Mouse (Mus musculus) kidney, postnatal 4 days (tissue): ENCODE measurements around the gene Serpinc1.
"Not testable (repeated sequence)": the region's sequence is repeated elsewhere in the genome, so short reads cannot be mapped to it uniquely, and the experiment has no call there.

ENCODE experiments used
- DNase-seq, 2 experiments: peaks; one replicate each; pipeline ENCODE4 v3.0.0; 2021; ENCODE audit warnings: mixed read lengths in 2 of 2

Gene Serpinc1

DNA sequence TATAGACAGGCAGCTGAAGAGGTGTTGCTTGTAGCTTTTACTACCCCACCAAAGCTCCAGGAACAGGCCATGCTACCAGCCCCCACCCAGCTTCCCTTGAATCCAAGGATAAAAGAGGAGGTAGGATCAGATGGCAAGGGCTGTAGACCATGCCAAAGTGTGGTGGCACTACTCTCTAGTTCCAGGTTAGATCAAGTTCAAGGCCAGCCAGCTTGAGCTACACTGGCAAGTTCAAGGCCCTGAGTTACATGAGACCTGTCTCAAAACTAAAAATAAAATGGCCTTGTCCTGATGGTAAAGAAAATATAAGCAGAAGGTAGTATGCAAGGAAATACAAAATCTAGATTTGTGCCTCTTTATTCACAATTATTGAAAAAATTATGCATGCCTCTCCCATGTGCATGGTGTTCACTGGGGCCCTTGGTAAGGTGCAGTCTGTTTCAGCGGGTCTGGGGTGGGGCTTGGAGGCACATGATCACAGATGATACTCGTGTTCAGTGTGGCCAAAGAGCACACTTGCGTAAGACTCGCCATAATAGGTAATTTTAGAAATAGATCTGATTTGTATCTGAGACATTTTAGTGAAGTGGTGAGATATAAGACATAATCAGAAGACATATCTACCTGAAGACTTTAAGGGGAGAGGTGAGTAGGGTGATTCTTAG, at the start of gene Serpinc1:
Gene Serpinc1, plus strand, starts transcription at position 515 of the 665 bp plus-strand sequence.
- DNase-seq: no peak

DNA sequence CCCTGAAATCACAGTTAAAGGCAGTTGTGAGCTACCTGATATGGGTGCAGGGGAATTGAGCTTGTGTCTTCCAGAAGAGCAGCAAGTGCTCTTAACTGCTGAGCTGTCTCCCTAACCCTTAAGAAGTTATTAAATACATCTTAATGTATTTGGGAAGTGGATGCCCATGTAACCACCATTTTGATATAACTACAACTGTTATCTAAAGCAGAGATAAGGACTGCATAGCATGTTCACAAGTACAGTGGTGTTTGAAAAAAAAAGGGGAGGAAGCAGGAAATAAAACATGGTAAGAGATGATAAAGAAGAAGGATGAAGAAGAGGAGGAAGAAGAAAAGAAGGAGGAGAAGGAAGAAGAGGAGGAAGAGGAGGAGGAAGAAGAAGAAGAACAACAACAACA, 47.1 kb upstream of the Serpinc1 start:
- DNase-seq: no peak

DNA sequence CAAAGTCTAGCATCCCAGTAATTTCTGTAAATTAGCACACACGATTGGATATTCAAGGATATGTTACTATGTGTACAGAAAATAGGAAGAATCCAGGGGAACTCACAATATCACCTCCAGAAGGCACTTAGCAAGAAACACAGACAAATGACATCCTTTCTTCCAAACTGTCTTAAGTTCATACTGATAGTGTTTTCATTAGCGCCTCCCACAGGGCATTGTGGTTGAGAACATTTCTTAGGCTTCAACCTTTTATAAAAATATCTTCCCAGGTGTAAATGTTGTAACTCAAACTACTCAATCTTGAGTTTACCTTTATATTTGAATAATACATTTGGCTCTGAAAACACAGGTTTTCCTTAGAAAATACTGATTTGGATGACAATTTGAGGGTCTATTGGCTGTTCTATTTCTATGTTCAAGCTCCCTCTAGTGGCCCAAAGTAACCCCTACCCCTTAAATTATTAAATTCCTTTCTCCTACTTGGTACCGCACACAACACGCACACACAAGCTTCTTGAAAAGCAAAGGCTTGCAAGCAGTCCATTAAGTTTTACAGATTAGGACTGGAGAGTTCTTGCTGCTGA, 44.4 kb upstream of the Serpinc1 start:
- DNase-seq: peak in 1 of 2 experiments; percentile 19

DNA sequence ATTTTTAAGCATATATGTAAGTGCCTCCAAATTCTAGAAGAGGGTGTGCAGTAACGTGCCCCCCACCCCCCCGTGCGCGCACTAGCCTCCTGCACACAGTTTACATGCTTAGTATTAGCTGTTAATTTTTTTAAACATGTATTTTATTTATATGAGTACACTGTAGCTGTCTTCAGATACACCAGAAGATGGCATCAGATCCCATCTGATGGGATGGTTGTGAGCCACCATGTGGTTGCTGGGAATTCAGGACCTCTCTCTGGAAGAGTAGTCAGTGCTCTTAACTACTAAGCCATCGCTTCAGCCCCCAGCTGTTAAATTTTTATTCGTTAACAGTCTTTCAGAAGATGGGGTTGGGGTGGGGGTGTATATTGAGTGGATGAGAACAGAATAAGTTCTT, 42.8 kb upstream of the Serpinc1 start:
- peak in 1 of 2 experiments; percentile 18 for DNase-seq

DNA sequence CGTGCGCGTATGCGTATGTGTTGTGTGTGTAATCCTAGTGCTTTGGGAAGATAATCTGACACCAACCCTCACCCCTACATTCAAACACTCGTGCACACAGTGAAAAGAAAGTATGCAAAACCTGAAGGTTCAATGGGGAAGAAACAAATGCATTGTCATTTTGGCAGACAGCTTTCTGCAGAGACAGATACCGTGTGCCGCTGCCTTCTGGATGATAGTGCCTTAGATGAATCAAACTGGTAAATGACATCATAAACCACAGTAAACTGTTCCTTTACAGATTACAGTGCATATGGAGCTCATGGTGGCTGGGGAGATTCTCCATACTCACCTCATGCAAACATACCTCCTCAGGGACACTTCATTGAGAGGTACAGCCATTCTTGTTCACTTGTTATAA, 15.2 kb upstream of the Serpinc1 start:
- DNase-seq: no peak

DNA sequence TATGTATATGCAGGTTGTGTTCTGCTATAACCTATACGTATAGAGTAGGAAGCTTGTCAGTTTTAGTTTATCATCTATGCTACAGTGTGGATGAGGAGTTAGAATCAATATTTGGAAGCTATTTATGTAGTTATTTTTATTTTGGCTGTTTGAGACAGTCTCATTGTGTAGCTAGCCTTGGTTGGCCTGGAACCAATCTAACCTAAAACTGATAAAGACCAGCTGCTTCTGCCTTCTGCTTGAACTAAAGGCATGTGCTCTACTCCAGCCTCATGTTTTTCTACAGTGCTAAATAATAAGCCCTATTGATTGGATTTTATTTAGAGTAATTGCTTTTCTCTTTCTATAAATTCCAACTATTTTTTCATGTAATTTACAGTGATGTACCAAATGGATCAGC, 11.1 kb upstream of the Serpinc1 start:
- DNase-seq: peak; percentile 30 to 46

DNA sequence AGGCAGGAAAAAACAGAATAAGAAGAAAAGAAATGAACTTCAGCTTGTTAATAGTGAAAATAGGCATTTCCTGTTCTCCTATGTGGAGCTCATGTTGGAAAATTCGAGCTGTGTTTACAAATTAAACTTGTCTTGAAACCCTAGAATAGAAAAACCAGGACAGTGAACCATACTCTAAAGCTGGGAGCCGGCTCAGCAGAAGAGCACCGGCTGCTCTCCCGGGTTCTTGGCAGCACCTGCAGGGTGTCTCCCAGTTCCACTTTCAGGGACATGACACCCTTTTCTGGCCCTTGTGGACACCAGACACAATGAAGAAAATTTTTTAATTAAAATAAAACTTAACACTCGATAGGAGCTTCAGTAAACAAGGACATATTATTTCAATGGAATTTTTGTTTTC, 9.7 kb upstream of the Serpinc1 start:
- no peak for DNase-seq

DNA sequence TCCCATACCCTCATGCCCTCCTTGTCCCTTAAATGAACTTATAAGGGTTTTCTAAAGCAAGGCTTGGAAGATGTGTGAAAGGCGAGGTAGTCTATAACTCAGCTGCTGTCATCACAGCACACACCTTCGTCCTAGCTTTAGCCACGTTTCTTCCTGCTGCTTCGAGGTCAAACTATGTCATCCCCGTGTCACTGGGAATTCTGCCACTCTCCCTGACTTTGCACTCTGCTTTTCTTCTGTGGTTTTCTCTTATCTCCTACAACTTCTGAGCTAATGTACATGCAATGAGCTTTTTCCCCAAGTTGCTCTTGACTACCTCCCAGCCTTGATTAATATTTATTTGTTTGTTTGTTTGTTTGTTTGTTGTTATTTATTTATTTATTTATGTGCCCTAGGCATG, 1.6 kb downstream of the Serpinc1 start:
- no peak for DNase-seq

DNA sequence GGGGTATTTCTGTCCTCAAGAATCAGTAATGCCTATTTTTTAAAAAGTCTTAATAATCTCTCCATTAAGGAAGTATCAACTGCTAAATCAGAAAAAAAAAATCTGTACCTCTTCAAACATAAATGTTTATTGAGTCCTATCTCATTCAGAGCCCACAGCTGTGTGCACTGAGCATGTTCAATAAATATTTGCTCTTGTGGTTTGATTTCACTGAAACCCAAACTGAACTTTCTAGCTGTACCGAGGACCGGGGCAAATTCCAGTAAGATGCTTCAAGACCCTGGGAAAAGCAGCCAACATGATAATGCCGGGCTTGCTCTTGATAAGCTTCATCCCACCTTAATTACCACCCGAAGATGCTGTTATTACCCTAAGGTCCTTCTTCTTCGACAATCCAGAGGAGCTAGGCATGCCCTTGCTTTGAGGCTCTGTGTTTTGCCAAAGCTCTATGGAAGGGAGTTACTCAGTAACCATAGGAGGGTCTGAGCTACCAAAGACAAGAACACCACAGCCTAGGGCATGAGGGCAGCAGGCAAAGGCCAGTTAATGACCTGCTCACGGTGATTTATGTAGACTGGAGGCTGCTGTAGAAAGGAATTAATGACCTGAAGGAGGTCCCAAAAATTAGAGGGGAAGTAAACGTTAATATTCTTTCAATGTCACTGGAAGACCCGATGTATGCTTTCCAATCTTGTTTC, 2.3 kb downstream of the Serpinc1 start:
- peak in 1 of 2 experiments; percentile 11 for DNase-seq

DNA sequence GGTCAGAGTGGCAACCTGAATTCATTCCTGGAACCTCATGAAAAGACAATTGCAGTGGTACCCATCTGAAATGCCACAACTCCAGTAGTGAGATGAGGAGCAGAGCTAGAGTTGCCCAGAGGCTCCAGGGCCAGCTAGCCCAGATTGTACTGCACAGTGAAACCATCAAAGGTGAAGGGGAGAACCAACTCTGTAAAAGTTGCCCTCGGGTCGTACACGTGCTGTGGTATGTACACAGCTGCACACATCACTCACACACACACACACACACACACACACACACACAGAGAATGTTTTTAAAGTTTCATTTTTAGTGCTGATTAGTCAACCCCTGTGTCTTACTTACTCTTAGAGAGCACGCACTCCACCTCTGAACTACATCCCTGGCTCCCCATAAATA, 3.0 kb downstream of the Serpinc1 start:
- DNase-seq: no peak

DNA sequence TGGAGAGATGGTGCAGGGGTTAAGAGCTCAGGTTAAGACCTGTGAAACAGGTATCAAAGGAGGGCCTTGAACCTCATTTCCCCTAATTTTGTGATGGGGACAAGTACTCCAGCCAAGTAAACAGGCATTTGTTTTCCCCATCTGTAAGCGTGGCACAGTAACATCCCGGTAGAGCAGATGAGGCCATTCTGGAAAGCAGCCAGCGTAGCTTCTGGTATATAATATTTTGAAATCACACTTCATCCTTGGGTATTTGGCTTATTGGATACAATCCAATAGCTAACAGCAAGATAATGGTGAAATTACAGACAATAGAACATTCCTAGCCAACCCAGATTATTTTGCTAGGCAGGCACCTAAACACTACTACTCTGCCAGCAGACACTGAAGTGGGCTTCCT, 4.5 kb downstream of the Serpinc1 start:
- DNase-seq: no peak

DNA sequence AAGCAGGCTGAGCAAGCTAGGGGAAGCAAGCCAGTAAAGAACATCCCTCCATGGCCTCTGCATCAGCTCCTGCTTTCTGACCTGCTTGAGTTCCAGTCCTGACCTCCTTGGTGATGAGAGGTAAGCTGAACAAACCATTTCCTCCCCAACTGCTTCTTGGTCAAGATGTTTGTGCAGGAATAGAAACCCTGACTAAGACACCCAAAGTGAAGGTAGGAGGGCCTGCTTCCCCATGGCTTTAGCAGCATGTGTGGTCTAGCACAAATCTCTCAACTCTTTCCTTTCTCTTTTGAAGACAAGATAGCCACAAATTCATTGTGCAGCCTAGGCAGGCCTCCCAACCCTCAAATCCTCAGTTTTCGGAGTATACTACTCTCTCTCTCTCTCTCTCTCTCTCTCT, 6.3 kb downstream of the Serpinc1 start:
- DNase-seq: not testable (repeated sequence)

DNA sequence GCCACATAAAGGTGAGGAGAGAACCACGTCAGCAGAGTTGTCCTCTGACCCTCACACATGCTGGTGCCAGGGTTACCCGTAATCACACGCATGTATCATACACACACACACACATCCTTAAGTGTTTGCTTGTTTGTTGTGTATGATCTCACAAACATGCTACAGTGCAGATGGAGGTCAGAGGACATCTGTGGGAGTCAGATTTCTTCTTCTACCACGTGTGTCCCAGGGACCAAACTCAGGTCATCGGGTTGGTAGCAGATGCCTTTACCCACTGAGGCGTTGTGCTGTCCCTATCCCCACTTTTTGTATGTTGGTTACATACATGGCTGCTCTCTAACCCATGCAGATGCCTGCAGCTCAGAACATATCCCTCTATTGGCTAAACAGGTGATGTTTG, 7.1 kb downstream of the Serpinc1 start:
- no peak for DNase-seq

DNA sequence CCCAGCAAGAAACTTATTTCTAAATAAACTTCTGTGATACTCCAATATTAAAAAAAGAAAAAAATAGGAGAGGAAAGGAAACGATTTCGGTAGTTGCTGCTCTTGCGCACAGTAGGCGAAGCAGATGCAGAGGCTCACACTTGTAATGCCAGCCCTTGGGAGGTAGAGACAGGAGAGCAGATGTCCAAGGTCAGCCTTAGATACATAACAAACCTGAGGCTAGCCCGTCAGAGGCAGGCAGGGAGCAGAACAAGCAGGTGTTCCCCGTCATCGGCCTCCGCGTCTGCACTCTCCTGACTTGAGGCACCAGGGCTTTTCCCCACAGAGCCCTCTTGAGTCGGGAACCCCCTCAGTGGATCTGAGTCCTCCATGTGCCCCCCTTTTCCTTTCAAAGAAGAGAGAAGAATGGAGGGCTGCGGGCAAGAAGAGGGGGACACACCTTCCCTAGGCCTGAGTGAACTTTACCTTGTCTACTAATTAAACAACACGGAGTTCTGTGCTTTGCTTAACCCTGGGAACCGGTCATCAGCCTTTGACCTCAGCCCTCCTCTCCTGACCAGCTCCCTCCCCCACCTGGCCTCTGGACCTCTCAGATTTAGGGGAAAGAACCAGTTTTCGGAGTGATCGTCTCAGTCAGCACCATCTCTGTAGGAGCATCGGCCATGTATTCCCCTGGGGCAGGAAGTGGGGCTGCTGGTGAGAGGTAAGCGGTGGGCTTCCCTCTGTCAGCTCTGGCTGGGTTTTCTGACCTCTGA, 8.7 kb downstream of the Serpinc1 start:
- no peak for DNase-seq

DNA sequence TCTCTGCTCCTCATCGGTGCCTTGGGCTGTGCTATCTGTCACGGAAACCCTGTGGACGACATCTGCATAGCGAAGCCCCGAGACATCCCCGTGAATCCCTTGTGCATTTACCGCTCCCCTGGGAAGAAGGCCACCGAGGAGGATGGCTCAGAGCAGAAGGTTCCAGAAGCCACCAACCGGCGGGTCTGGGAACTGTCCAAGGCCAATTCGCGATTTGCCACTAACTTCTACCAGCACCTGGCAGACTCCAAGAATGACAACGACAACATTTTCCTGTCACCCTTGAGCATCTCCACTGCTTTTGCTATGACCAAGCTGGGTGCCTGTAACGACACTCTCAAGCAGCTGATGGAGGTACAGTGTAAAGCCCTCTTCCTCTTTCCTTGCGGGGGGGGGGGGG, 11.0 kb downstream of the Serpinc1 start:
- no peak for DNase-seq

DNA sequence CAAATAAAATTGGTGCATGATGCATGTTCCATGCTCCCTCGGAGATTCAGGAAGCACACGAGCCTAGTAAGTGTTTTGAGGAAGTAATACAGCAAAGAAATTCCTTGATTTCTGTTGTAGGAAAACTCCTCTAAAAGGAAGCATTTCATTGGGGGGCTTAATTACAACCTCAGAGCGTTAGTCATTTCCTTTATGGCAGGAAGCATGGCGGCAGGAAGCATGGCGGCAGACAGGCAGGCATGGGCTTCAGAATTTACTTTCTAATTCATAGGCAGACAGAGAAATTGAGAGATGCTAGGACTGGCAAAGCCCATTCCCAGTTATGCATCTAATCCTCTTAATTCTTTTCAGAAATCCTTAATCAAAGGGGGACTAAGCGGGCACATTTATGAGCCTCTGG, 15.5 kb downstream of the Serpinc1 start:
- no peak for DNase-seq

DNA sequence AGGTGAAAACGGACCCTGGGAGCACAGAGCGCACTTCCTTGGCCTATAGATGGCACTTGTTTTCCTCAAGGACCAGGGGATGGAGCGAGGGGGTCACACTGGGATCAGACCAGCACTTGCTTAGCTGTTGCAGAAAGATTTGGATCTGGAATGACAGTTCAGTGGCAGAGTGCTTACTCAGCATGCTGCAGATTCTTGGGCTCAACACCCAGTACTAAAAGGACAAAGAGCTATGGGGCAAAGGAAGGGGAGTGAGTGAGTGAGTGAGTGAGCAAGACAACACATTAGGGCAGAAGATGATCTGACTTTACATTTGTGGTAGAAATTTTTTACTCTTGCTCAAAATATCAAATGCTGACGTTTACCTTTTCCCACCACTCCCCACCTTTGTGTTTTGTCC, 26.6 kb downstream of the Serpinc1 start:
- no peak for DNase-seq

DNA sequence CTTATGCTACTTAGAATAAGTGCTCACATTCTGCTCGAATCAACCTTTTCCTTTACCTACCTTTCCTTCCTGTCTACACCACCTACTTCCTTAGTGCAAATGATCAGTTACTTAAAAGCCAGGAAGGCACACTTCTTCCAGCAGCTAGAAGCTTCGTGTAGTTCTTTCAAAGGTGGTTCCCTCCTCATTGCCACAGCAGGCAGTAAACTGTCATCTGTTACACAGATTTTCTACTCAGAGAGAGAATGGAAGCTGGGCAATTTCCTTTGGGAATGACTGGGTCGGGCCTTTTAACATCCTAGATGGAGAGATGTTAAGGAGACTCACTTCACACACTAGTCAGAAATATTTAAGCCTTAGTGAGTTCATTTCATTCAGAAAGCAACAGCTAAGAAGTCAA, 27.1 kb downstream of the Serpinc1 start:
- no peak for DNase-seq

DNA sequence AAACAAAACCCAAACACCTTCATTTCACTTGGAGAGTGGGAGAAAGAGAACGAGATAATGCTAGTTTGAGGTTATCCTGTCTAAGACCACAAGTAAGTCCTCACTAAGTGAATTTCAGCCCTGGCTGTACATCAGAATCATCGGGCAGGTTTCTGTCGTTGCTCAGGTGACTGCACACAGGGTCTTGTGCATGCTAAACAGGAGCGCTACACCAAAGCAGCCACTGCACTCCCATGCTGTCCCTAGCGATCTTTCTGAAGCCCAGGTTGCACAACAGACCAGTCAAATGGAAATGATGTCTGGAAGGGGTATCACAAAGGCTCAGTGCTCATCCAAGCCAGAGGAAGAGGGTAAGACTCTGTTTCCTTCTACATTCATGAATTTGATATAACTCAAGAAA, 28.1 kb downstream of the Serpinc1 start:
- DNase-seq: no peak

DNA sequence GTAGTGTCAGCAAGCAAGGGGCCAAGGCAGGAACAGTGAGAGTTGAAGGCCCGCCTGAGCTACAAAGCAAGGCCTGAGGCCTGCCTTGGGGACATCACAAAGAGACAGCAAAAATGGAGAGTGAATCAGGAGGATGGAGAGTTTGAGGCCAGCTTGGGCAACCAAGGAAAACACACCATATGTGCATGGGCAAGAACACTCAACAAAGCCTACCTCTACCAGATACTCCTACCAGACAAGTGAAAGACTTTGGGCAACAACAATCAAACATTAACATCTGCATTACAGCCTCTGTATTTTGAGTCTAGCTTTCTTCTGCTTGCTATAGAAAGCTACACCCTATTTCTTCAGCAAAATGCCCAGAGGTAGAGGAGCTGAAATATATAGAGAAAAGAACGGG, 29.7 kb downstream of the Serpinc1 start:
- no peak for DNase-seq

DNA sequence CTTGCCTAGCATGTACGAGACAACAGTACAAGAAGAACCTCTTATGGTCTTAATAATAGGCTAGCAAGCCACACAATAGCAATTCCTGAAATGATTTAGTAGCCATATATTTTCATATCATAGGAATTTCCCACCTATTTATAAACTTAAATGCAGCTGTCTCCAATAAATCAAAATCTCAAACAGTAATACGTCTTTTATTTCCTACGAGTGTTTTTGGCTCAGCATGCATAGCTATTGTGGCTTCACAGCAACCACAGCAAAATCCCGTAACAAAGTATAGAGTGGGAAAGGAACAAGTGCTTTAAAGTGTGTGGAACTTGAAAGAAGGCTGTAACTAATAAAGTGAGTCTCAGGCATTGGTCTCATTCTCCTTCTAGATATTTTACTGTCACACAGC, 32.1 kb downstream of the Serpinc1 start:
- no peak for DNase-seq

DNA sequence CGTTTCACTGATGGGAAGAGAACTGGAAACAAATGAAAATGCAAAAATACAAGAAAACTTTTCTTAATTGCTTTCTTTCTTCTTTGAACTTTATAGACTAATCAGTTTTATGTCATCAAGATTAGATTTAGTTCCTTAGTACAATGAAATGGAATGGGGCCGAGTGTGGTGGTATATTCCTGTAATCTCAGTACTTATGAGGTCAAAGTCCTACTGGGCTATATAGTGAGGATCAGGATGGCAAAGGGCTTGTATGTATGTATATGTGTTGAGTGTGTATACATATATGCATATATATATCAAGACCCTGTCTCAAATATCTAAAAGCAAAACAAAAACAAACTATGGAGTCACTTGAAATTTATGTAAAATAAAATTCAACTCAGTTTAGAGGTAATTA, 38.0 kb downstream of the Serpinc1 start:
- DNase-seq: no peak

DNA sequence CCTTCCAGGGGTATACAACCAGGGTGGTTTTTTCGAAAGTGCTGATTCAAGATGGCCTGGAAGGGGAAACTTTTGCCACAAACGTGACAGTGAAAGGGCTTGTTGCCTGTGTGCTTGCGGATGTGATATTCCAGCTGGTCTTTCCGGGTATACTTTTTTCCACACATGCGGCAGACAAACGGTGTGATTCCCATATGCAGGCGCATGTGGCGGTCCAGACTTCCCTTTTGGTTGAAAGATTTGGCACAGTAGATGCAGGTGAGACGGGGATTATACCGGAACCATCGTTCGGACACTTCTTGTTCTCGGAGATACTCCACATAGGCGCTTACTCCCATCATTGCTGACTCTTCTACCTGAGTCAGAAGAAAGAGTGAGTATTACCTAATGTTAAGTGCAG, 41.7 kb downstream of the Serpinc1 start:
- no peak for DNase-seq
